Mouse (Mus musculus): Measurements from ENCODE around the gene Sbk3.

Gene Sbk3

GRCm38 (mm10) chr7:4993347-4993998 lies 22.5 kb upstream of the Sbk3 start:
- DNase-seq (ENCODE audit: low spot score), result no peak

- no peak for DNase-seq (ENCODE audit: low spot score)
Observed at GRCm38 (mm10) chr7:4988250-4988649, 17.3 kb upstream of the Sbk3 start.

GRCm38 (mm10) chr7:4976832-4977231 lies 5.9 kb upstream of the Sbk3 start:
- no peak for DNase-seq (ENCODE audit: low spot score)

- DNase-seq (ENCODE audit: low spot score), result no peak
Observed at GRCm38 (mm10) chr7:4975455-4975854, 4.5 kb upstream of the Sbk3 start.

- peak; percentile 15 for DNase-seq (ENCODE audit: low spot score)
Observed at GRCm38 (mm10) chr7:4972321-4973047, 1.5 kb upstream of the Sbk3 start.

GRCm38 (mm10) chr7:4971710-4972109 lies 742 bp upstream of the Sbk3 start:
- DNase-seq (ENCODE audit: low spot score), result no peak

GRCm38 (mm10) chr7:4964988-4965387 lies 6.0 kb downstream of the Sbk3 start:
- no peak for DNase-seq (ENCODE audit: low spot score)

GRCm38 (mm10) chr7:4964272-4964671 lies 6.7 kb downstream of the Sbk3 start, which contains the start of gene Sbk2:
Sbk2 (minus strand) TSS chr7:4964406.
- peak; percentile 78 for DNase-seq (ENCODE audit: low spot score)

- DNase-seq (ENCODE audit: low spot score), result no peak
Observed at GRCm38 (mm10) chr7:4963527-4963926, 7.4 kb downstream of the Sbk3 start.

- DNase-seq (ENCODE audit: low spot score), result no peak
Observed at GRCm38 (mm10) chr7:4957361-4957760, 13.6 kb downstream of the Sbk3 start.

- no peak for DNase-seq (ENCODE audit: low spot score)
Observed at GRCm38 (mm10) chr7:4953815-4954445, 17.0 kb downstream of the Sbk3 start.

- no peak for DNase-seq (ENCODE audit: low spot score)
Observed at GRCm38 (mm10) chr7:4950561-4951342, 20.2 kb downstream of the Sbk3 start.

- no peak for DNase-seq (ENCODE audit: low spot score)
Observed at GRCm38 (mm10) chr7:4948386-4948785, 22.6 kb downstream of the Sbk3 start.

- DNase-seq (ENCODE audit: low spot score), result no peak
Observed at GRCm38 (mm10) chr7:4947855-4948254, 23.1 kb downstream of the Sbk3 start.

- DNase-seq (ENCODE audit: low spot score), result peak; percentile 97
Observed at GRCm38 (mm10) chr7:4943223-4943815, 27.6 kb downstream of the Sbk3 start.

GRCm38 (mm10) chr7:4942673-4943072 lies 28.3 kb downstream of the Sbk3 start:
- no peak for DNase-seq (ENCODE audit: low spot score)

- peak; percentile 86 for DNase-seq (ENCODE audit: low spot score)
Observed at GRCm38 (mm10) chr7:4940068-4940479, 30.9 kb downstream of the Sbk3 start.

- DNase-seq (ENCODE audit: low spot score), result no peak
Observed at GRCm38 (mm10) chr7:4938456-4938855, 32.5 kb downstream of the Sbk3 start.

GRCm38 (mm10) chr7:4937392-4937791 lies 33.6 kb downstream of the Sbk3 start:
- no peak for DNase-seq (ENCODE audit: low spot score)

GRCm38 (mm10) chr7:4936832-4937231 lies 34.1 kb downstream of the Sbk3 start:
- DNase-seq (ENCODE audit: low spot score), result no peak

- DNase-seq (ENCODE audit: low spot score), result no peak
Observed at GRCm38 (mm10) chr7:4934160-4934914, 36.6 kb downstream of the Sbk3 start.

Data from layer of hippocampus, adult 11-12 months (tissue).